Mouse (Mus musculus): Measurements from ENCODE around the gene Lrfn3. TPM values are rescaled to one million over a fixed set of nuclear protein-coding genes. Genes with fewer than 3 reads are reported as not detected.

Gene Lrfn3
- polyA plus RNA-seq, 1 experiment from 2014 or later = 7.3 TPM

GRCm38 (mm10) chr7:30322865-30323264, 39.7 kb downstream of the Lrfn3 start:
- 35% methylated on average over 6 of the region's 6 CpGs for WGBS
- peak overlapping the region; percentile 85; the same call in 1 of the 2 replicates for H3K27ac ChIP-seq
- H3K36me3 ChIP-seq (replicated peaks) = no peaks in the 10 kb centered on the region
- H3K4me1 ChIP-seq = peaks cover 17% of the 10 kb centered on the region
- no peak for ATAC-seq (ENCODE audit: low FRiP score)
- H3K9me3 ChIP-seq = peaks cover 4% of the 10 kb centered on the region; the same call in 1 of the 2 replicates
- peak overlapping the region; percentile 83 for H3K9ac ChIP-seq
- peak overlapping the region; percentile 78 for H3K4me3 ChIP-seq (replicated peaks)
- H3K27me3 ChIP-seq = peaks cover 10% of the 10 kb centered on the region; the same call in 1 of the 2 replicates
- peak overlapping the region; percentile 89 for H3K4me2 ChIP-seq

DNA sequence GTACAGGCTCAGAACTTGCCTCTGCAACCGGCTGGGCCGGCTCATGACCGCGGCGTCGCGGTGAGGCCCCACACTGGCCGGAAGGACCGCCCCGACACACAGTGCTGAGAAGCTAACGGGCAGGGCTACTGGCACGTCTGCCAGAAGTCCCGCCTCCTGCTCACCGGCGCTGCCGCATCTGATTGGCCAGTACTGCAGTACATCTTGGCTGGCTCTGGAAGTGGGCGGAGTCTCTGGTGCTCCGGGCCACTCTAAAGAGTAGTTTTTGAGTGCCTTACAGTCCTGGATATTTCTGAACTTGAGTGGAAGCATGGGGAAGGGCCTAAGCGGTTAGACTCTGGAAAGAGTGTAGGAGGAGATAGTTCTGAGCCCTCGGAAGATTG, 40.3 kb downstream of the Lrfn3 start:
- Histone ChIP-seq H3K4me2 (peak overlapping the region; percentile 89), H3K4me1 (peaks cover 17% of the 10 kb centered on the region), H3K36me3 (replicated peaks) (no peaks in the 10 kb centered on the region), H3K9ac (peak overlapping the region; percentile 83), H3K4me3 (replicated peaks) (peak overlapping the region; percentile 78), H3K27ac (peak overlapping the region; percentile 85), H3K27me3 (peaks cover 8% of the 10 kb centered on the region; the same call in 1 of the 2 replicates), H3K9me3 (peaks cover 4% of the 10 kb centered on the region; the same call in 1 of the 2 replicates)
- WGBS = under 1% methylated on average over 20 of the region's 20 CpGs
- peak; percentile 99 for ATAC-seq (ENCODE audit: low FRiP score)

- H3K36me3 ChIP-seq (replicated peaks) = no peaks in the 10 kb centered on the region
- H3K4me3 ChIP-seq (replicated peaks) = peak within 1 kb of the TSS; percentile 78
- H3K4me2 ChIP-seq = peak within 1 kb of the TSS; percentile 89
- H3K27ac ChIP-seq = peak within 1 kb of the TSS; percentile 85
- peak; percentile 63 for ATAC-seq (ENCODE audit: low FRiP score)
- H3K27me3 ChIP-seq = 0 out of 2 replicates have a peak, but pooled peaks cover 5% of the 10 kb centered on the region
- peaks cover 4% of the 10 kb centered on the region; the same call in 1 of the 2 replicates for H3K9me3 ChIP-seq
- 1% methylated on average over 63 of the region's 63 CpGs for WGBS
- H3K4me1 ChIP-seq = peaks cover 17% of the 10 kb centered on the region
- peak within 1 kb of the TSS; percentile 83 for H3K9ac ChIP-seq
Observed at GRCm38 (mm10) chr7:30321539-30322284, 40.9 kb downstream of the Lrfn3 start, which contains the start of gene E130208F15Rik. Gene E130208F15Rik (plus strand): TSS chr7:30321740.

GRCm38 (mm10) chr7:30320946-30321345, 41.6 kb downstream of the Lrfn3 start:
- H3K36me3 ChIP-seq (replicated peaks) = no peaks in the 10 kb centered on the region
- H3K4me1 ChIP-seq = peaks cover 17% of the 10 kb centered on the region
- H3K4me2 ChIP-seq = peak overlapping the region; percentile 89
- H3K27me3 ChIP-seq = 0 out of 2 replicates have a peak, but pooled peaks cover 5% of the 10 kb centered on the region
- no peak for ATAC-seq (ENCODE audit: low FRiP score)
- WGBS = 90% methylated on average over 2 of the region's 2 CpGs
- H3K9me3 ChIP-seq = peaks cover 4% of the 10 kb centered on the region; the same call in 1 of the 2 replicates
- no peak overlapping the region for H3K27ac ChIP-seq
- peak overlapping the region; percentile 78; the same call in 1 of the 2 replicates for H3K4me3 ChIP-seq (replicated peaks)
- H3K9ac ChIP-seq = peak overlapping the region; percentile 83

DNA sequence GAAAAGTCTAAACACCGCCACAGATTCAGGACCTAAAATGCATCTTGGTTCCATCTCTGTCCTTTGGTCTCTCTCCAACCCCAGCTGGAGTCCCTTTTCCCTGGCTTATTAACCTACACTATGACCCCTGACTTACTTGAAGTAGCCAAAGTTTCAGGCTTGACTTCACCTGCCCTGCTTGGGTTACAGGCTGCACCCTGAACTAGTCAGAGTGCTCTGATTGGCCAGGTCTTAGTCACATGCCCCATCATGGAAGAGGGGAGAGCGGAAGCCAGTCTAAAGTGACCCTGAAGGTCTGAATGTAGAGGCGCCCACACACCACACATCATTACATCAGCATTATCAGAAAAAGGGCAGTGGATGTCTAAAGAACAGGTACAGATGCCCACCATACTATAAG, 44.4 kb downstream of the Lrfn3 start:
- WGBS = 89% methylated on average over 3 of the region's 3 CpGs
- Histone ChIP-seq H3K9me3 (no peaks in the 10 kb centered on the region), H3K4me1 (peaks cover 28% of the 10 kb centered on the region), H3K27ac (no peak overlapping the region), H3K4me3 (replicated peaks) (no peak overlapping the region), H3K9ac (no peak overlapping the region), H3K4me2 (no peak overlapping the region), H3K36me3 (replicated peaks) (peaks cover 2% of the 10 kb centered on the region; the same call in 1 of the 2 replicates), H3K27me3 (no peaks in the 10 kb centered on the region)
- no peak for ATAC-seq (ENCODE audit: low FRiP score)

DNA sequence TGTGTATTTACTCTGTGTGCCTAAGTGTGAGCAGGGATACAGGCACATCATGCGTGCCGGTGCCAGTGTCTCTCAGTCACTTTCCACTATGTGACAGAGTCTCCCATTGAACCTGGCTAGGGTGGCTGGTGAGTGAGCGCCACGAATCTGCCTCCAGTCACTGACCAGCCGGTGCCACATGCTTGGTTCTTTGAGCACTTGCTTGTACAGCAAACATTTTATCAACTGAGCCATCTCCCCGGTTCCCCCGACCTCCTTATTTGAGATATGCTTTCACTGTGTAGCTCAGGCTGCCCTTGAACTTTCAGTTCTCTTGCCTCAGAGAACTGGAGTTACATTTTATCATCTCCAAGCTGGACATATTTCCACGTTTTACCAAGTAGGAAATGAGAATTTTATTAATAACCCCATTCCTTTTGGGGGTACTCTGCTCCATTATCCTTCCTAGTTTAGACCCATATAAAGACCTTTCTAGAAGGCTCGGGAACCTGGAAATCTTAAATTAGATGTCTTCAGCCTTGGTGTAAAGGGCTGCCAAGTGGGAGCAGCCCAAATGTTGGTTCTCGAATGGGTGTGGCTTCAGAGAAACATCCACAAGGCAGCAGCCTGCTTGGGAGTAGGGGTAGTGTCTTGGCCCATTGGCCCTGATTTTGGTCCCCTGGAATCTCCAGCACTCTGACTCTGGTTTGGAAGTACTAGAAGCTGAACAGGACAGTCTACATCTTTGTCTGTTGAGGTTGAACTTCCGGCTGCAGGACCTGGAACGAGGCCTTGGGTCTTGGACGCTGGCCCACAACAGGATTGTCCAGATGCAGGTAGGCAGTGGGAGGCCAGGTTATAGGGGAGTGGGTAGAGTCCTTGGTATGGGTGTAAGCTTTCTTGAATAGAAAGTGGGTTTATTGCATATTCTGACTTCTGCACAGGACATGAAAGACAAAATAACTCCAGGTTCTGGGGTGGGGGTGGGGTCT, 46.7 kb downstream of the Lrfn3 start:
- H3K9ac ChIP-seq = 0 out of 2 replicates have a peak overlapping the region, but pooled peaks have one; percentile 30
- 80% methylated on average over 13 of the region's 13 CpGs for WGBS
- H3K4me1 ChIP-seq = peaks cover 15% of the 10 kb centered on the region
- H3K9me3 ChIP-seq = no peaks in the 10 kb centered on the region
- no peaks in the 10 kb centered on the region for H3K27me3 ChIP-seq
- ATAC-seq (ENCODE audit: low FRiP score) = no peak
- H3K27ac ChIP-seq = no peak overlapping the region
- H3K4me3 ChIP-seq (replicated peaks) = peak overlapping the region; percentile 31
- H3K36me3 ChIP-seq (replicated peaks) = peaks cover 9% of the 10 kb centered on the region
- peak overlapping the region; percentile 44; the same call in 1 of the 2 replicates for H3K4me2 ChIP-seq

GRCm38 (mm10) chr7:30314721-30315155, 47.8 kb downstream of the Lrfn3 start, which contains the start of gene Syne4:
Gene Syne4 (plus strand): TSS chr7:30314807.
- peaks cover 9% of the 10 kb centered on the region for H3K36me3 ChIP-seq (replicated peaks)
- WGBS = 4% methylated on average over 9 of the region's 9 CpGs
- H3K9ac ChIP-seq = peak within 1 kb of the TSS; percentile 48
- peak within 1 kb of the TSS; percentile 44 for H3K4me2 ChIP-seq
- no peaks in the 10 kb centered on the region for H3K27me3 ChIP-seq
- H3K4me3 ChIP-seq (replicated peaks) = peak within 1 kb of the TSS; percentile 31
- H3K9me3 ChIP-seq = no peaks in the 10 kb centered on the region
- ATAC-seq (ENCODE audit: low FRiP score) = no peak
- no peak within 1 kb of the TSS for H3K27ac ChIP-seq
- H3K4me1 ChIP-seq = peaks cover 16% of the 10 kb centered on the region

DNA sequence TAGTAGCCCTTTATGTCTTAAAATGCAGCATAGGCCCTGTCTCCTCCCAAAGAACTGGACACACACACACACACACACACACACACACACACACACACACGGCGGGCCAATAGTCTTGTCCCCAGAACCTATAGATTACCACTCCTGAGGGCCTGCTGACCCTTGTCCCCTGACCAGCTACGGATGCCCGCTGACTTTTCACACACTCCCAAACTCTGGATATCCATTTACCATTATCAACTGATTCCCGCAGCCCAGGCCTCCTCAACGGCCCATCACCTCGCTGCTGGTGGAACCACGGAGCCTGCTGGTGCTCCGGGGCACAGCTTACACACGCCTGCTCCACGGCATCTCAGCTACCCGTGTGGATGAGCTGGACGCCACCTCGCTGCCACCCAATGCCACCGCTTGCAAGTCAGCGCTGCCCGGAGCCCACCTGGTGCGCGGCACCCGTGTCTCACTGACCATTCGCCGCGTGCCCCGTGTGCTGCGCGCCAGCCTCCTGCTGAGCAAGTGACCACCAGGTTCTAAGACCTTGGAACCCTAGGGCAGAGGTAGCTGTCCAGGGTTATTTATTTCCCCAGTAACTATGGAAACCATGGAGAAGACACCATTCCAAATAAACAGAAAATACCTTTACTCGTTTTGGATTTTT, 48.8 kb downstream of the Lrfn3 start:
- Histone ChIP-seq H3K27me3 (no peaks in the 10 kb centered on the region), H3K27ac (no peak overlapping the region), H3K9ac (no peak overlapping the region), H3K9me3 (no peaks in the 10 kb centered on the region), H3K4me3 (replicated peaks) (no peak overlapping the region), H3K36me3 (replicated peaks) (peaks cover 9% of the 10 kb centered on the region), H3K4me1 (peaks cover 24% of the 10 kb centered on the region), H3K4me2 (no peak overlapping the region)
- 49% methylated on average over 27 of the region's 27 CpGs for WGBS
- ATAC-seq (ENCODE audit: low FRiP score) = no peak

GRCm38 (mm10) chr7:30310136-30310535, 52.4 kb downstream of the Lrfn3 start:
- Histone ChIP-seq H3K36me3 (replicated peaks) (peaks cover 30% of the 10 kb centered on the region), H3K9ac (no peak overlapping the region), H3K4me1 (peaks cover 30% of the 10 kb centered on the region), H3K9me3 (no peaks in the 10 kb centered on the region), H3K4me2 (no peak overlapping the region), H3K27ac (no peak overlapping the region), H3K27me3 (no peaks in the 10 kb centered on the region), H3K4me3 (replicated peaks) (no peak overlapping the region)
- no peak for ATAC-seq (ENCODE audit: low FRiP score)
- WGBS = 90% methylated on average over 12 of the region's 12 CpGs

- H3K27ac ChIP-seq = no peak overlapping the region
- H3K4me3 ChIP-seq (replicated peaks) = peak overlapping the region; percentile 69
- no peak for ATAC-seq (ENCODE audit: low FRiP score)
- H3K9me3 ChIP-seq = no peaks in the 10 kb centered on the region
- H3K27me3 ChIP-seq = no peaks in the 10 kb centered on the region
- WGBS = 70% methylated on average over 15 of the region's 15 CpGs
- H3K9ac ChIP-seq = peak overlapping the region; percentile 80
- H3K4me1 ChIP-seq = peaks cover 24% of the 10 kb centered on the region
- H3K36me3 ChIP-seq (replicated peaks) = peaks cover 33% of the 10 kb centered on the region
- H3K4me2 ChIP-seq = peak overlapping the region; percentile 94
Observed at GRCm38 (mm10) chr7:30309395-30310129, 53.0 kb downstream of the Lrfn3 start.
